Mouse (Mus musculus) embryo, embryonic 11.5 days (tissue): ENCODE results near the gene Vti1a.

ENCODE experiments used
- DNase-seq: peaks from one replicate; pipeline ENCODE4 v3.0.0-alpha.2; 2012; ENCODE audit warnings: low read depth, low spot score

The Vti1a gene

DNA sequence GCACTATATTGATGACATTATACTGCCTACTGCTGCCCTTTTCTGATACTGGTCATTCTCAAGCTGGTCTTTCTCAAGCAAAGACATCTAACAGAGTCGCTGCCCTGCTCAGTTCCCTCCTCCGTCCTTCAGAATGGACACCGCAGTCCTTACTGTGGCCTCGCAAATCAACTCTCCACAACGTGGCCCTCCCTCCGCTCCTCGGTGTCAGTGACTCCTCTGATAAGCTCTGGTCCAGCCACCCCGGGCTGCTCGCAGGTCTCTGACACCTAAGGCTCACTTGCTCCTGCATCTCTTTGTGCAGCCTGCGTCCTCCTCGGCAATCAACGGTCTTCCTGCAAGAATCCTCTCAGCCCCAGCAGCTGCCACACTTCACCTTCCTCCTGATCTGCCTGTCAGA, 243.2 kb downstream of the Vti1a start:
- DNase-seq = no peak

DNA sequence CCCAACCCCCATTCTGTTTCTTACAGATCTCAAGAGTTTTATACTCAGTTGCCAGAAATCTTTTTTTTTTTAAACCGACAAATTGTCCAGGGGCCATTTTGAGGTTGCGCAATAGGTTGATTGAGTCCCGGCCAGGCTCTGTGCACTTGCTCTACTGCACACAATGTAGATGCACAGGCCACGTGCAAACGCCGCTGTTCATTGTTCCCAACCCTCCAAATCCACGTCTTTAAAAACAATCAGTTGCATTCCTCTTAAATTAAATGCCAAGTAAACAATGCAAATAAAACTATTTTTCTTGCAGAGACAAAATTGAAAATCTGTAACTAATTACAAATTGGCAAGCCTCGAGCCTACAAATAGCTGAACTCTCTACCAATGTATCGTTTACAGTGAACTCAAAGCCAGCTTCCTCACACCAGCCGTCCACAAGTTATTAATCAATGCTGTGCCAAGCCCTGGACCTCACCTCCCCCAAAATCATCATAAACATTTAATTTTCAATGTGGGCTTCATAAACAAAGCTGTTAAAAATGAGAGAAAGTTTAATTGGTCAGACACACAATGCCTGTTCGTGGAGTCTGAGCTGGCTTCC, 244.1 kb downstream of the Vti1a start:
- no peak for DNase-seq

DNA sequence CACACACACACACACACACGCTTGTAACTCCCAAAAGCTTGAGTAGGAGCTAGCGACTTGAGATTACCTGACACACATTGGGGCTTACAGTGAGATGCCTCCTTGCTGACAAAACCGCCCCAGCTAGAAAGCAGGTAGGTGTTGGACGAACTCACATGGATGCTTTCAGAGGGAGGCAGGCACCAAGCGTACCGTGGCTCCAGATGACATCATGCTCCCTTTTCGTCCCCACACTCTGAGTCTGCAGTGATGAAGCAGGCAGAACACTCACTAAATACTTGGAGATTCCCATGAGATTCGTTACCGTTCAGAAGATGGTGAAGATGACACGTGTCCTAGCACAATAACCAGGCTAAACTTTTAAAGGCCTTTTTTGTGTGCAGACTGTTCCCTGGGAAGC, 245.4 kb downstream of the Vti1a start:
- no peak for DNase-seq

DNA sequence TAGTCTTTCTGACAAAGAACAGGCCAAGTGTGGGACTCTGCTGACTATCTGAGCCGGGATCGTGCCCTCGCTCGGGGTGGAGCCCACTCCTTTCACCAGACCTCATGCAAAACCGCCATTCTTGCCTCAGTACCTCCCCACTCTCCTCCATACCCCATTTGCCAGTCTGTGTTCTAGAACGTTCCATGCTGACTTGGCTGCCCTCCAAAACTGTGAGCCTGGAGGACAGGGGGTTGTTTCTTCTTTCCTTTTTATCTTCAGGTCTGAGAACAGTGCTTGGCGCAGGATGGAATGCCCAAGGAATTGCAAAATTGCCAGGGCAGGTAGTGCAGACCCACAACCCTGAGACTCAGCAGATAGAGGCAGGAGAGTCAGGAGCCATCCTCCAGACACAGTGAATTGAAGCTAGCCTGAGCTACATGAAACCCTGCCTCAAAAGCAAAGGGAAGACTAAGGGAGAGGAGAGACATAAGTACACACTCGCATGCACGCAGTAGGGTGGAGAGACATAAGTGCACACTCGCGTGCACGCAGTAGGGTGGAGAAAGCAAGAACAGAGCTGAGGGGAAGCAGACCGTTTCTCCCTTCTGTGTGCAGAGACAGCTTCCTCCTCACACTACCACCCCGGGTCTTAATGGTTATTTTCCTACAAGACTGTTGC, 246.5 kb downstream of the Vti1a start:
- DNase-seq = no peak

DNA sequence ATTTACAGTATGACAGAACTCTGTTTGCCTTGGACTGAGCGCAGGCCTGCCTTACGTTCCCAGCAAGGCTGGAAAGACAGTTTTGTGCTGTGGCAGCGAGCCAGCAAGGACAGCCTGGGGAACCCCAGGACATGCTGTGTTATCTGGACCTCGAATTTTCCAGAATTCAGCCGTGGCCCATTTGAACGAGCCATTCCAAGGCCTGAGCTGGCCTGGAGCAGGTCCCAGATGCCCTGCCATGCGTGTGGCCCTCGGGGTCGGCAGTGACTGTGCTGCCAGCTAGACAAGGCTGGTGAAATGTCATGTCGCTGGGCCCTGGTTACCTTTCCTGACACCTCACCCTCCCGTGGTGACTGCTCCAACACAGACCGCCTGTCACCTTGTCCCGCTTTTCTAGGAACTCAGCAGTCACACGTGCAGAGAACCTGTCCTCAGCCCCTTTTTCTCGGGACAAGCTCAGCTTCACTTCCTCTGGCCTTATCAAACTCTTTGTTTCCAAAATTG, 247.1 kb downstream of the Vti1a start:
- DNase-seq = no peak

DNA sequence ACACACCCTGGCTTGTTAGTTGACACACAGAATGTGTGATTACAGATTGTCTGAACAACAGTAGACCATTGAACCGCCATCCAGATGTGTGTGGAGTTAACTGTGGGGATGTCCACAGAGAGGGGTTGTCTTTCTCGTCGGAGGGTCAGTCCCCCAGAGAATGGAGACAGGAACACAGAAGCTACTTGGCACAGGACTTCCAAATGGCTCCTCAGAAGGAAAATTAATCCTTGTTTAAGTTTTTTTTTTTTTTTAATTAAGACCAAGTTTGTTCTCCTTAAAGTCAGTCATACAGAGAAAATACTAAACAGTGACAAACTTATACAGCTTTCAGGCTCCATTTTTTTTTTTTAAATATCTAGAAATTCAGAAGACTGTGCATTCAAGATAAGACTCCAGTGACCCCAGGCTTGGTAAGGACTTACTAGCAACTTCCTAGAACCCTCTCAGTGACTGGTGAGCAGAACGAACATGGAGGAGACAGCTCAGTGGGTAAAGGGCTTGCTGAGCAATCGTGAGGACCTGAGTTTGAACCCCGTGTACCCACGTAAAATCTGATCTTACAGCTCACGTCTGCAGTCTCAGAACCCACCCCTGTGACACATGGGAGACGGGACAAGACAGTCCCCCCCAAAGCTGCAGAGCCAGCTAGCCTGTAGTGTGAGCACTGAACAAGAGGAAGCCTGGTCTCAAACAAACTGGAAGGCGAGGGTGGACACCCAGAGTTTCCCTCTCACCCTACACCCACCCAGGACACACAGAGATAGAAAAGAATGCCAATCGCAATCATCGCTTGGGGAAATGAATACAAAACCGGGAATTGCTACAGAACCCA, 248.2 kb downstream of the Vti1a start:
- DNase-seq = no peak

DNA sequence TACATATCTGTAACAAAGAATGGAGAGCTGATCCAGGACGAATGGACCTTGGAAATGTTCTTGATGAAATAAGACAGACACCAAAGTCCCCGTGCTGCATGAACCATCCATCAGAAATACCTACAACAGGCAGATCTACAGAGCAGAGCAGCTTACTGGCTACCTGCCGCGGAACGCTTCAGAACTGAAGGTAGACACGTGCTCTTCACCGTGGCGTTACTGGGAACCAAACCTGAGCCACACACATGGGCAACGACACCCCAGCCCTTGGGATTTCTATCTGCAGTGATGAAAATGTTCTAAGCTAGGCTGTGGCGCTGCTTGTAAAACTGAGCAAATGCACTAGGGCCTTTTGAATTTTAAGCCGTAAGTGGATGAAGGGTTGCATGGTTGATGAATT, 249.0 kb downstream of the Vti1a start:
- no peak for DNase-seq

DNA sequence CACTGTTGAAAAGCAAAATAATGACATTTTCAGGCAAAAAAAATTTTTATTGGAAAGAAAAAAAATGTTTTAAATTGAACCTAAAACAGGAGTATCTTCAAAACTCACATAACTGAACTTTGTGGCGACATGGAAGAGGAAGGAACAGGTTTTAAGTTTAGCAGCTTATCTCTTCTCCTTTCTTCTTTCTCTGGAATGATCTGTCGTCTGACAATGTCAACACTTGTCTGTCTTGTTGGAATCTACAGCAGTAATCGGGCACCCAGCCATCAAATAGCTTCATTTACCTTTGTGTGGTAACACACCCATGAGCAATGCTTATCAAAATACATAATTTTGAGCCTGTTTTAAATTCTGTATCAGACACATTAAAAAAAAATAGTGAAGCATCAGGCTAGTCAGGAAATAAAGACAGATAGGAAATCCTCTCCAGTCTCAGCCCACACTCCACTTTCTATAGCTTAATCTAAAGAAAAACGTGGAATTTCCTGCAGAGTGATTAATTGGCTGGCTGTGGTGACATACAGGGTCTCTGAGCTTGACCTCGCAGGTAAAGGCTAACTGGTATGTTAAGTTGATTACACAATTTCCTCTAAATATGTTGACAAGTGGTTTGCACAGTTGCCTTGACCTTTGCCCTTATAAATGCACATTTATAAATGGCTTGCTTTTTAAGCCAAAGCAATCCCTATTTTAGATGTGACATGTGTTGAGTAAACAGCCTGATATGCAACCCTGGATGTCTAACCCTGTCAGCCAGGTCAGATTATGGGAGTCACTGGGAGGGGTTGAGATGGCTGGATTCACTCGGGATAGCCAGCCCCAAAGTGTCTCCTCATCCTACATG, 249.7 kb downstream of the Vti1a start:
- no peak for DNase-seq

DNA sequence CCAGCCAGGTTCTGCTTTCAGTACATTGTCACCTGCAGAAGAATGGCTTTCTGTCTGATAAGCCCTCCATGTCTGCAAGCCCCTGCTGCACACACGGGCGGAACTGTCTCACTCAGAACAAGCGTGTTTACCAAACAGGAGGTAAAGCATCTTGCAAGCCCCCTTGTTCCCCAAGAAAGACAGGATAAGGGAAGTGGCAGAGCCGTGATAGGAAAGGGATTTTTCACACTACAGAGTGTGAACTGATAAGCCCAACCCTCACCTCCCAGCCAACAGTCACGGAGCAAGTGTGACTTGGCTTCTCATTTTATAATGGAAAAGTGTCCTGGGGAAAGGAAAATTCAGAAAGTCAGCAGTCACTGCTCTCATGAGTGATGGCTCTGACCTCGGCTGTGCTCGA, 253.0 kb downstream of the Vti1a start:
- no peak for DNase-seq

DNA sequence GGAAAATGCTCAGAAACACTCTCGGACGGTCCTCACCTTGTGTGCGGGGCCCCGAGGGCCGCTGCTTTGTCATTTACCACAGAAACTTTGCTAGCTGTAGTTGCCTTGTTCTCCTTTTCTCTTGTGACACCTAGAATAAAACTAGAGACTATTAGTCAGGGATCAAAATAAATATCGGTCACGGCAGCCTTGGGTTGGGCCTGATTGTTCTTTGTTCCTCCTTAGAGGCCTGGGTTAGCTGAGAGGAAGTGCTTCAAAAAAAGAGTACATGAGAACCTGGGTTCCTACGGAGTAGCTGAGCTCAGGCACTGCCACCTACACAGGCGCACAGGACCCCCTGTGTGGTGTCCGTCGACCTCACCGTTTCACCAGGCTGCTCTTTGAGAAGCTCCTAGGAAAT, 253.8 kb downstream of the Vti1a start:
- DNase-seq = no peak

DNA sequence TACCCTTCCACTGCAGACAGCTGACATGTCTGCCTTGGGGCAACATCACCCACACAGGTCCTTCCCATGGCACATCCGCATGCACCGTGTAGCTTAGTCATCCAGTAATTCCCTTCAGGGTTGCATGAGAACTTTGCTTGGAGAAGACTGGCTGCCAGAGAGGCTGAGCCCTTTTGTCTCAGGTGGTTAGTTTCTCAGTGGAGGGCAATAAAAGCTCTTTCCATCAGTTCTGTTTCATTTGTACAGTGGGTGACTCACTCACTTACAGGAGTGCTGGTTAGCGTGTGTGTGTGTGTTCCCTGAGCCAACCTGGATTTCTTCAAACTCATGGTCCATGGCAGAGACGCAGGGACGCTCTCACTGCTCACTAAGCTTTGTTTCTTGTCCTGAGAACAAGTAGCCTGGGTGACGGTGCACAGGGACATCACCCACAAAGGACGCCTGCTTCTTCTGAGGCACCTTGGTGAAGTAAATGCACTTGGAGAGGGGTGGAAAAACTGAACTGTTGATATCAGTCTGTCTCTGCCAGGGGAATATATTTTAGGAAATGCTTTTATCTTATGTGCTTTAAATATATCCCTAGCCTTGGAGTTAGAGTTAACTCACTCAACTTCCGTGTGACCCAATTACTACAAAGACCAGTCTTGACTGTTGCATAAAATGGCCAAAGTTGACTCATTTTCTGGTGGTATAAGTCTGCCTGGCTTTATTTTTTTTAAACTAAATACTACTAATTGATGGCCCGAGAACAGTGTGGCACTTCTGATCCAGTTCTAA, 254.6 kb downstream of the Vti1a start:
- DNase-seq = no peak

DNA sequence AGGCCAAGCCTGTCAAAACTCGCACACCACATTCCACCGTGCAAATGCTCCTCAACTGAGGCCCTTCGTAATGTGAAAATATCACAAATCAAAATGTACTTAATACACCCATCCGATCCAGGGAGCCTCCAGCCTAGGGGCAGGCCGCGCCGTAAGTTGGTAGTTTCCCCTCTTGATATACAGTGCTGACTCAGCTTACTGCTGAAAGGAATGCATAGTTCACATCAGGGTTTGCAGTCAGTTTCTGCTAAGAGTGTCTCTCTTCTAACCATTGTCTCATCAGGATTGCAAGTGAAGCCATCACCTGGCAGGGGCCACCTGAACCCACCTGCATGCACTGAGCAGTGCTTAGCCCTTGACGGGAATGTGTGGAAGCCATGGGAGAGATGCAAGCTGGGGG, 255.4 kb downstream of the Vti1a start:
- DNase-seq = no peak

DNA sequence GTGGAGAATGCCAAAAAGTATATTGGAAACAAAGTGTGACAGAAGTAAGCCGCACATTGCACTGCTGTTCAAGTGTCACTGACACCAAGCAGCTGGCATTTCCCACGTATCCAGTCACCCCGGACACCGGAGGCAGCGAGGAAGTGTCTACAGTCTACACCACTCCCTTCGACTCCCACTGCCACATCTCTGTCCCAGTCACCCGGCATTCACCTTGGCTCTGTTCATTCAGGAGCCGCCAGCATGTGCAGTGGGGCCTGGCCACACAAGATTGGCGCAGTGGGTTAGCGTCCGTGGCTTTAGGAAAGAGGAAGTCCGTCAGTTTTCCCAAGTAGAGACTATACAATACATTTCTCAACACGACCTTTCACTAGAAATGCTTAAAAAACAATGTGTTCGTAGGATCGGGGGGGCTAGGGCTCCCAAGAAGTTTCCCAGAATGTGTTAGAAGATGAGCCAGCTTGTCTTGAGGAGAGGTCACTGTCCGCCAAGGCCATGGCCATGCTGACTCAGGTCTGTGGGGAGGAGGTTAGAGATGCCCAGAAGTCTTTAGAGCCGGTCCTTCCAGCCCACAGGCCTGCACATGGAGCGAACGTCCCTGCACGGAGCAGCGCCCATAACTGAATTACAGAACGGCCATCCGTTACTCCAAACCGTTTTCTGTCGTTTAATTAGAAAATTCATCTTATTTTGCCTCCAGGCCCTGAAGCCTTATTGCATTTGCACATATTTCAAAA, 261.4 kb downstream of the Vti1a start:
- no peak for DNase-seq

DNA sequence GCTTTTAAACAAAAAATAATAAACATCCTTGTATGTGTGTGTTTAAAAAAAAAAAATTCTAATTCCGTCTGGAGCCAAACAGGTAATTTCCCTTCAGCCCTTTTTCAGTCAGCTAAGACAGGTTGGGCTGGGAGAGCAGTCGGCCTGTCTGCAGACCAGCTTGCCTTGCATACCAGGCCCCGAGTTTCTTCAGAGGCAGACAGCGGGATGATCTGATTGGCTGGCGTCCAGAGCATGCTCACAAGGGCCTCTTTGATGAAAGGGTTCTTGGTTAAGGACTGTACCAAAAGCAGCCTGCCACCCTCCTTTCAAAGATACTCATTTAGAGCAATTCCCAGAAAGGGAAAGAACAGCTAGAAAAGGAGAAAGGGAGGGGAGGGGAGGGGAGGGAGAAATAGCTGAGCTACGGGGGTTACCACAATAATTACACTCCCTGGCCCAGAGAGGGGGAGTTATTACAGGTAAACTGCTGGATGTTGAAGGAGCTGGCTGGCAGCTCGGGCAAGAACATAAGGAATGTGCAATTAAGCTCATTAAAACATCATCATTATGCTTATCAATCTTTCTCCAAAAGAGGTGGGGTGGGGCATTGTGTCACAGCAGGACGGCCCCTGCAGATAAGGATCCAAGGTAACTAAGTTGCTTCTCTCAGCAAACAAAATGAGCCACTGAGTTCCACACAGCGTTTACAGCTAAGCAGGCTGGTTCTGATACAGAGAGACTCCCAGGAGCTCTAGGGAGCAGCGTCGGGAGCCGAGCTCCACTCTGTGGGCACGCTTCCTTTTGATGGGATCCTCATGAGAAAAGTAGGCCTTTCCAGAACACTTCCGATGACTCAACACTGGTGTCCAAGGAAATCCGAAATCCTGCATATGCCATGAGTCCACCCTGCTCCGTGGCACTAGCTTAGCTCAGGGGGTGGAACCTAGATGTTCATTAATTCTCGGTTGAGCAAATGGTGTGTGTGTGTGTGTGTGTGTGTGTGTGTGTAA, 262.3 kb downstream of the Vti1a start:
- no peak for DNase-seq

DNA sequence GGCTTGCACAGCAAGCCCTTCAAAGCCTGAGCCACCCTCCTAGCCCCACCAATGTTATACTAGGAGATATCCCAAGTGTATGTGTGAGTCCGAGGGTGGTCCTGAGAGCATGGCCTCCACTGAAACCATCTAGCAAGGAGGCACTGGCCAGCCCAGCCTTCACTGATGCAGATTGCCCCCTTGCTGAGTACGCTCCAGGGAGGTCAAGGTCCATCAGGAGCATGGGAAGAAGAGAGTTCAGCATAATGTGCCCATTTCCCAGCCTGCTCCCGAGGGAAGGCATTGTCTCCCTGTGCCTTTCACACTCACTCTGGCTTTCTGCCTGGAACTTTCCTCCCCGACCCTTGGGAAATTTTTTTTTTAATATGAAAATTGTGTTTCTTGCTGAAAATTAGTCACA, 263.2 kb downstream of the Vti1a start:
- DNase-seq = no peak

DNA sequence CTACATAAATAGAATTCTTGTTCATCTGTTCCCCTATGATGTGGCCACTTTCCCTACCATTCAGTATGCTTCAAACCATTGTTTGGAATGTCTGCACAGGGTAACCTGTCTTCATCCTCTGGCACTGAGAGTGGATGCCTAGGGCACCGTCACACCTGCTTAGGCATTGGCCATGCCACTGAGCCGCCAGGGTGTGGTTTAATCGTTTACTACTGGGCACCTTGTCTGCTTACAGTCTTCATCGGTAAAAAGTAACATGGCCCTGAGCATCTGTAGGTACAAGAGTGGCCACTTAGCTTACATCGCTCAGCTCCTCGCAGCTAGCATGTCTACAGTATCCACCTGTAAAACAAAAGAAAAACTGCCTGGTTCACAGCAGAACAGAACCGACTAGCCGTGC, 264.1 kb downstream of the Vti1a start:
- DNase-seq = no peak

DNA sequence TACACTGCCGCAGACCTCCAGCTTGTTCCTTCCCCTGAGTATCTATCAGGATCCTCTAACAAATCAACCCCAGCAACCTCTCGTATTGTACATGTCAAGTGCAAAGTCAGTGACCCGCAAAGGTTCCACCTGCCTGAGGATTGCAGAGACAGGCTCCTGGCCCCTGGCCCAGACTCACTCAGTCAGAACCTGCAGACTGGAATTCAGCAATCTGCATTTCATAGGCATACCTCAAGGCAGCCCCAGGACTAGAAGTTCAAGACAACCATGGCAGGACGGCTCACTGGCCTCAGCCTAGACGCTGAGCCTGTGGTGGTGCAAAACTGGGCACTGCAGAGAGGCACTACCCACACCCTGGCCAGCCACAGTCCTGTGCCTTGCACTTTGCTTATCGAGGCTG, 264.6 kb downstream of the Vti1a start:
- DNase-seq = no peak

DNA sequence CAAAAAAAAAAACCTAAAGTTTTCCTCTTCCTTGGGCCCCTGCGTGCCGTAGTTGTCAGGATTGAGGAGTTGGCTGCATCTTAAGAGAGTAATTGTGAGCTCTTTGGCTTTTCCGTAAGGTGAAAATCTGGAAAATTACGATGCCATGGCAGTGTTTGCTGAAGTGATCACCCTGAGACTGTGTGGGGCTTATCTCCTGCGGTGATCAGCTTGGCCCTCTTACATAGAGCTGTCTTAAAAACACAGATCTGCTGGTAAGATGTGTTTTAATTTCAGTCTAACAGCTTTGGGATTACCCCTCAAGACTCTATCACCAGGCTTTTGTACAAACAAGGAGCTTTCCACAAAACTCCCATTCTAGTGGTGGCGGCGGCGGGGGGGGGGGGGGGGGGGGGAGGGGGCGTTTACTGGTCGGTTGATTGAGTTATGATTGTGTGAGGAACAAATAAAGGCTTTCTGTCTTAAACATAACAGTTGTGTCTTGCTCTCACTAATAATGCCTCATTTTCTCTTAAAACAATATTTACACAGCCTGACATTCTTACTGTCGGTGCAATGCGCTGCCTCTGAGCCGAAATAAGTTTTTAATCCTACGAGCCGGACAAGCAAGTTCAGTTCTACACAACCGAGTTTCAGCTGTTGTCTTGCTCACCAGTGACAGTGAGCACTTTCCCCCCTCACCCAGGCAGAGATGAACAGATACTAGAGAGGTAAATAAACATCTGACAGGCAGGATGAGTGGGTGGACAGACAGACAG, 267.0 kb downstream of the Vti1a start:
- DNase-seq = no peak
